Mouse (Mus musculus): Measurements from ENCODE around the gene Plcg2. TPM values are rescaled to one million over a fixed set of nuclear protein-coding genes. Genes with fewer than 3 reads are reported as not detected.

The Plcg2 gene
- polyA plus RNA-seq, 1 experiment from 2014 or later: 5.1 TPM

GRCm38 (mm10) chr8:117561014-117561413, 62.9 kb downstream of the Plcg2 start:
- Histone ChIP-seq H3K4me1 (peaks cover 11% of the 10 kb centered on the region), H3K27ac (no peak overlapping the region), H3K9me3 (replicated peaks) (no peaks in the 10 kb centered on the region), H3K27me3 (0 out of 2 replicates have a peak, but pooled peaks cover 4% of the 10 kb centered on the region), H3K36me3 (no peaks in the 10 kb centered on the region), H3K4me2 (no peak overlapping the region), H3K4me3 (replicated peaks) (no peak overlapping the region), H3K9ac (no peak overlapping the region)
- ATAC-seq (replicated peaks; ENCODE audit: low FRiP score): no peak
- 64% methylated on average over 4 of the region's 4 CpGs for WGBS

- peak; percentile 52; the same call in 1 of the 2 replicates for ATAC-seq (replicated peaks; ENCODE audit: low FRiP score)
- no peak overlapping the region for H3K9ac ChIP-seq
- no peak overlapping the region for H3K27ac ChIP-seq
- no peaks in the 10 kb centered on the region for H3K9me3 ChIP-seq (replicated peaks)
- H3K27me3 ChIP-seq: 0 out of 2 replicates have a peak, but pooled peaks cover 4% of the 10 kb centered on the region
- peaks cover 11% of the 10 kb centered on the region for H3K4me1 ChIP-seq
- H3K36me3 ChIP-seq: no peaks in the 10 kb centered on the region
- H3K4me2 ChIP-seq: peak overlapping the region; percentile 51
- H3K4me3 ChIP-seq (replicated peaks): peak overlapping the region; percentile 20
- WGBS: 18% methylated on average over 17 of the region's 17 CpGs
Measured at GRCm38 (mm10) chr8:117561735-117562361, 63.8 kb downstream of the Plcg2 start.

GRCm38 (mm10) chr8:117562445-117563014, 64.4 kb downstream of the Plcg2 start:
- Histone ChIP-seq H3K4me2 (peak overlapping the region; percentile 51), H3K4me1 (peaks cover 11% of the 10 kb centered on the region), H3K27me3 (0 out of 2 replicates have a peak, but pooled peaks cover 4% of the 10 kb centered on the region), H3K36me3 (no peaks in the 10 kb centered on the region), H3K27ac (no peak overlapping the region), H3K4me3 (replicated peaks) (peak overlapping the region; percentile 20), H3K9ac (no peak overlapping the region), H3K9me3 (replicated peaks) (no peaks in the 10 kb centered on the region)
- 45% methylated on average over 16 of the region's 16 CpGs for WGBS
- ATAC-seq (replicated peaks; ENCODE audit: low FRiP score): no peak

- WGBS: 25% methylated on average over 5 of the region's 5 CpGs
- Histone ChIP-seq H3K9me3 (replicated peaks) (no peaks in the 10 kb centered on the region), H3K9ac (no peak overlapping the region), H3K27me3 (no peaks in the 10 kb centered on the region), H3K4me2 (no peak overlapping the region), H3K36me3 (no peaks in the 10 kb centered on the region), H3K4me1 (no peaks in the 10 kb centered on the region), H3K27ac (no peak overlapping the region), H3K4me3 (replicated peaks) (no peak overlapping the region)
- 0 out of 2 replicates have a peak, but pooled peaks have one; percentile 22 for ATAC-seq (replicated peaks; ENCODE audit: low FRiP score)
Measured at GRCm38 (mm10) chr8:117569409-117569808, 71.3 kb downstream of the Plcg2 start.

GRCm38 (mm10) chr8:117576291-117576785, 78.2 kb downstream of the Plcg2 start:
- Histone ChIP-seq H3K9ac (no peak overlapping the region), H3K9me3 (replicated peaks) (no peaks in the 10 kb centered on the region), H3K27me3 (no peaks in the 10 kb centered on the region), H3K27ac (no peak overlapping the region), H3K4me1 (no peaks in the 10 kb centered on the region), H3K36me3 (no peaks in the 10 kb centered on the region), H3K4me3 (replicated peaks) (no peak overlapping the region), H3K4me2 (no peak overlapping the region)
- no peak for ATAC-seq (replicated peaks; ENCODE audit: low FRiP score)
- 66% methylated on average over 9 of the region's 9 CpGs for WGBS

- Histone ChIP-seq H3K9ac (no peak overlapping the region), H3K4me3 (replicated peaks) (no peak overlapping the region), H3K27ac (no peak overlapping the region), H3K36me3 (no peaks in the 10 kb centered on the region), H3K4me1 (no peaks in the 10 kb centered on the region), H3K9me3 (replicated peaks) (no peaks in the 10 kb centered on the region), H3K4me2 (no peak overlapping the region), H3K27me3 (no peaks in the 10 kb centered on the region)
- ATAC-seq (replicated peaks; ENCODE audit: low FRiP score): no peak
- WGBS: 71% methylated on average over 6 of the region's 6 CpGs
Measured at GRCm38 (mm10) chr8:117577059-117577458, 79.0 kb downstream of the Plcg2 start.

GRCm38 (mm10) chr8:117577883-117578282, 79.8 kb downstream of the Plcg2 start:
- Histone ChIP-seq H3K4me2 (no peak overlapping the region), H3K27ac (no peak overlapping the region), H3K9ac (no peak overlapping the region), H3K4me3 (replicated peaks) (no peak overlapping the region), H3K4me1 (no peaks in the 10 kb centered on the region), H3K9me3 (replicated peaks) (no peaks in the 10 kb centered on the region), H3K27me3 (no peaks in the 10 kb centered on the region), H3K36me3 (no peaks in the 10 kb centered on the region)
- no peak for ATAC-seq (replicated peaks; ENCODE audit: low FRiP score)
- WGBS: 65% methylated on average over 10 of the region's 10 CpGs

- Histone ChIP-seq H3K36me3 (no peaks in the 10 kb centered on the region), H3K4me1 (no peaks in the 10 kb centered on the region), H3K9me3 (replicated peaks) (no peaks in the 10 kb centered on the region), H3K9ac (no peak overlapping the region), H3K4me3 (replicated peaks) (no peak overlapping the region), H3K27ac (no peak overlapping the region), H3K4me2 (no peak overlapping the region), H3K27me3 (no peaks in the 10 kb centered on the region)
- 90% methylated on average over 6 of the region's 6 CpGs for WGBS
- no peak for ATAC-seq (replicated peaks; ENCODE audit: low FRiP score)
Measured at GRCm38 (mm10) chr8:117578856-117579255, 80.8 kb downstream of the Plcg2 start.

GRCm38 (mm10) chr8:117593862-117594261, 95.8 kb downstream of the Plcg2 start:
- Histone ChIP-seq H3K27ac (no peak overlapping the region), H3K4me1 (no peaks in the 10 kb centered on the region), H3K9ac (no peak overlapping the region), H3K4me3 (replicated peaks) (no peak overlapping the region), H3K36me3 (no peaks in the 10 kb centered on the region), H3K4me2 (no peak overlapping the region), H3K27me3 (no peaks in the 10 kb centered on the region), H3K9me3 (replicated peaks) (no peaks in the 10 kb centered on the region)
- no peak for ATAC-seq (replicated peaks; ENCODE audit: low FRiP score)
- WGBS: 89% methylated on average over 5 of the region's 5 CpGs

- Histone ChIP-seq H3K4me1 (no peaks in the 10 kb centered on the region), H3K27me3 (no peaks in the 10 kb centered on the region), H3K9ac (no peak overlapping the region), H3K4me3 (replicated peaks) (no peak overlapping the region), H3K27ac (no peak overlapping the region), H3K4me2 (no peak overlapping the region), H3K9me3 (replicated peaks) (no peaks in the 10 kb centered on the region), H3K36me3 (no peaks in the 10 kb centered on the region)
- no peak for ATAC-seq (replicated peaks; ENCODE audit: low FRiP score)
- WGBS: 74% methylated on average over 2 of the region's 2 CpGs
Measured at GRCm38 (mm10) chr8:117595001-117595400, 96.9 kb downstream of the Plcg2 start.

GRCm38 (mm10) chr8:117596777-117597176, 98.7 kb downstream of the Plcg2 start:
- Histone ChIP-seq H3K27ac (no peak overlapping the region), H3K36me3 (no peaks in the 10 kb centered on the region), H3K4me3 (replicated peaks) (no peak overlapping the region), H3K9ac (no peak overlapping the region), H3K9me3 (replicated peaks) (no peaks in the 10 kb centered on the region), H3K4me2 (no peak overlapping the region), H3K4me1 (no peaks in the 10 kb centered on the region), H3K27me3 (no peaks in the 10 kb centered on the region)
- 72% methylated on average over 5 of the region's 5 CpGs for WGBS
- ATAC-seq (replicated peaks; ENCODE audit: low FRiP score): no peak

GRCm38 (mm10) chr8:117600839-117601238, 102.7 kb downstream of the Plcg2 start:
- ATAC-seq (replicated peaks; ENCODE audit: low FRiP score): no peak
- H3K27ac ChIP-seq: no peak overlapping the region

More at GRCm38 (mm10) chr8:117600839-117601238, 102.7 kb downstream of the Plcg2 start:
- Histone ChIP-seq H3K4me1 (no peaks in the 10 kb centered on the region), H3K4me2 (no peak overlapping the region), H3K27me3 (no peaks in the 10 kb centered on the region), H3K9me3 (replicated peaks) (no peaks in the 10 kb centered on the region), H3K4me3 (replicated peaks) (no peak overlapping the region), H3K36me3 (no peaks in the 10 kb centered on the region), H3K9ac (no peak overlapping the region)
- WGBS: 85% methylated on average over 13 of the region's 13 CpGs

Measured in kidney, embryonic 15.5 days (tissue).